Mouse (Mus musculus) midbrain, embryonic 16.5 days (tissue): Measurements from ENCODE around the gene Aldh1a2. TPM values are rescaled to one million over a fixed set of nuclear protein-coding genes. Genes with fewer than 3 reads are reported as not detected.

Source experiments
- ATAC-seq: fragments of 200-750 bp; cut with Nextera tagmentation; 2 replicates; pipeline ENCODE4 v1.8.0; 2017; ENCODE audit warnings: moderate TSS enrichment
- H3K27ac ChIP-seq: fragments of 300-500 bp; sonication (generic); 2 replicates; pipeline ENCODE4 v1.5.1; 2014; ENCODE audit warnings: mild to moderate bottlenecking, low read length, mixed read lengths
- H3K27me3 ChIP-seq: fragments of 300-500 bp; sonication (generic); 2 replicates; pipeline ENCODE4 v1.6.1; 2014; ENCODE audit warnings: low read depth, low read length, mixed read lengths; ENCODE audit not compliant: control insufficient read depth, insufficient read depth
- H3K36me3 ChIP-seq: fragments of 300-500 bp; sonication (generic); 2 replicates; pipeline ENCODE4 v1.6.1; 2014; ENCODE audit warnings: mild to moderate bottlenecking, low read length, moderate library complexity, mixed read lengths; ENCODE audit not compliant: control insufficient read depth, insufficient read depth
- H3K4me1 ChIP-seq: fragments of 300-500 bp; sonication (generic); 2 replicates; pipeline ENCODE4 v1.6.1; 2014; ENCODE audit warnings: mild to moderate bottlenecking, low read length, mixed read lengths; ENCODE audit not compliant: control insufficient read depth, insufficient read depth
- H3K4me2 ChIP-seq: fragments of 300-500 bp; sonication (generic); 2 replicates; pipeline ENCODE4 v1.6.1; 2014; ENCODE audit warnings: mild to moderate bottlenecking, low read length, mixed read lengths
- H3K4me3 ChIP-seq: fragments of 300-500 bp; sonication (generic); 2 replicates; pipeline ENCODE4 v1.5.1; 2014; ENCODE audit warnings: low read depth, mild to moderate bottlenecking, low read length, moderate library complexity, mixed read lengths
- H3K9ac ChIP-seq: fragments of 300-500 bp; sonication (generic); 2 replicates; pipeline ENCODE4 v1.6.1; 2014; ENCODE audit warnings: low read depth, low read length, mixed read lengths
- H3K9me3 ChIP-seq: fragments of 300-500 bp; sonication (generic); replicated peaks from 2 replicates; pipeline ENCODE4 v1.6.1; 2014; ENCODE audit warnings: mild to moderate bottlenecking, low read length, mixed read lengths; ENCODE audit not compliant: control insufficient read depth, poor library complexity, severe bottlenecking
- WGBS: fragments of 180-500 bp; shearing (Covaris S2); extraction: QIAGEN DNeasy Blood & Tissue Kit; methylation state at CpG from one replicate; pipeline ENCODE4 v1.1.7; 2014; 5-methylcytosine and 5-hydroxymethylcytosine counted together
- polyA plus RNA-seq: library from polyadenylated mRNA; unstranded; fragments of >200 nt; fragmentation: Nextera tagmentation; extraction: Ambion mirVana; gene quantifications from 2 replicates; pipeline ENCODE4 v1.2.1, GENCODE M21; 2015

The Aldh1a2 gene
- 16.3 and 20.0 TPM in 2 replicates for polyA plus RNA-seq

GRCm38 (mm10) chr9:71215248-71216035 is at the start of gene Aldh1a2:
Gene Aldh1a2 (plus strand): TSS chr9:71215789.
- H3K36me3 ChIP-seq, result no peaks in the 10 kb centered on the region
- peaks cover 3% of the 10 kb centered on the region for H3K4me1 ChIP-seq
- H3K9ac ChIP-seq, result no peak within 1 kb of the TSS
- H3K27ac ChIP-seq, result no peak within 1 kb of the TSS
- WGBS, result under 1% methylated on average over 89 of the region's 97 CpGs
- peak; percentile 45; the same call in 1 of the 2 replicates for ATAC-seq
- H3K4me2 ChIP-seq, result peak within 1 kb of the TSS; percentile 64
- peaks cover 33% of the 10 kb centered on the region for H3K27me3 ChIP-seq
- peak within 1 kb of the TSS; percentile 39 for H3K4me3 ChIP-seq
- H3K9me3 ChIP-seq, result no peaks in the 10 kb centered on the region

GRCm38 (mm10) chr9:71166019-71166705 is 49.4 kb upstream of the Aldh1a2 start:
- no peaks in the 10 kb centered on the region; the same call in 1 of the 2 replicates for H3K4me1 ChIP-seq
- no peaks in the 10 kb centered on the region for H3K9me3 ChIP-seq
- H3K4me3 ChIP-seq, result no peak overlapping the region
- WGBS, result 90% methylated on average over 5 of the region's 5 CpGs
- H3K4me2 ChIP-seq, result no peak overlapping the region
- H3K27me3 ChIP-seq, result no peaks in the 10 kb centered on the region
- no peak overlapping the region for H3K27ac ChIP-seq
- no peak overlapping the region for H3K9ac ChIP-seq
- no peaks in the 10 kb centered on the region for H3K36me3 ChIP-seq
- no peak for ATAC-seq

- Histone ChIP-seq H3K9me3 (no peaks in the 10 kb centered on the region), H3K4me2 (no peak overlapping the region), H3K4me1 (no peaks in the 10 kb centered on the region; the same call in 1 of the 2 replicates), H3K27ac (peak overlapping the region; percentile 57; the same call in 1 of the 2 replicates), H3K9ac (no peak overlapping the region), H3K27me3 (no peaks in the 10 kb centered on the region), H3K4me3 (no peak overlapping the region), H3K36me3 (no peaks in the 10 kb centered on the region)
- 46% methylated on average over 5 of the region's 5 CpGs for WGBS
- no peak for ATAC-seq
Measured at GRCm38 (mm10) chr9:71166871-71167465, 48.6 kb upstream of the Aldh1a2 start.

GRCm38 (mm10) chr9:71167473-71168215 is 47.9 kb upstream of the Aldh1a2 start:
- H3K4me2 ChIP-seq, result no peak overlapping the region
- H3K9me3 ChIP-seq, result no peaks in the 10 kb centered on the region
- no peak for ATAC-seq
- H3K4me3 ChIP-seq, result no peak overlapping the region
- no peaks in the 10 kb centered on the region for H3K27me3 ChIP-seq
- peak overlapping the region; percentile 57 for H3K27ac ChIP-seq
- WGBS, result 13% methylated on average over 2 of the region's 2 CpGs
- H3K4me1 ChIP-seq, result no peaks in the 10 kb centered on the region; the same call in 1 of the 2 replicates
- H3K36me3 ChIP-seq, result no peaks in the 10 kb centered on the region
- H3K9ac ChIP-seq, result no peak overlapping the region

- no peak for ATAC-seq
- 44% methylated on average over 12 of the region's 12 CpGs for WGBS
- Histone ChIP-seq H3K27ac (peak within 1 kb of the TSS; percentile 57), H3K4me2 (0 out of 2 replicates have a peak within 1 kb of the TSS, but pooled peaks have one; percentile 1), H3K9me3 (no peaks in the 10 kb centered on the region), H3K4me1 (no peaks in the 10 kb centered on the region; the same call in 1 of the 2 replicates), H3K4me3 (no peak within 1 kb of the TSS), H3K9ac (no peak within 1 kb of the TSS), H3K27me3 (no peaks in the 10 kb centered on the region), H3K36me3 (no peaks in the 10 kb centered on the region)
Measured at GRCm38 (mm10) chr9:71168511-71168910, 47.1 kb upstream of the Aldh1a2 start, which contains the start of gene Aqp9. Gene Aqp9 (minus strand): TSS chr9:71168682.

- H3K36me3 ChIP-seq, result no peaks in the 10 kb centered on the region
- no peak overlapping the region for H3K4me3 ChIP-seq
- H3K27me3 ChIP-seq, result no peaks in the 10 kb centered on the region
- no peaks in the 10 kb centered on the region for H3K4me1 ChIP-seq
- no peak overlapping the region for H3K27ac ChIP-seq
- H3K9ac ChIP-seq, result no peak overlapping the region
- no peak overlapping the region for H3K4me2 ChIP-seq
- 62% methylated on average over 9 of the region's 9 CpGs for WGBS
- no peaks in the 10 kb centered on the region for H3K9me3 ChIP-seq
- no peak for ATAC-seq
Measured at GRCm38 (mm10) chr9:71173533-71173932, 42.1 kb upstream of the Aldh1a2 start.

GRCm38 (mm10) chr9:71174316-71174975 is 41.1 kb upstream of the Aldh1a2 start:
- no peak overlapping the region for H3K9ac ChIP-seq
- H3K27ac ChIP-seq, result no peak overlapping the region
- no peak overlapping the region for H3K4me2 ChIP-seq
- no peak for ATAC-seq
- H3K9me3 ChIP-seq, result no peaks in the 10 kb centered on the region
- H3K4me3 ChIP-seq, result no peak overlapping the region
- WGBS, result 93% methylated on average over 5 of the region's 5 CpGs
- H3K4me1 ChIP-seq, result no peaks in the 10 kb centered on the region
- no peaks in the 10 kb centered on the region for H3K27me3 ChIP-seq
- H3K36me3 ChIP-seq, result no peaks in the 10 kb centered on the region

- no peak for ATAC-seq
- H3K4me1 ChIP-seq, result no peaks in the 10 kb centered on the region
- H3K4me2 ChIP-seq, result no peak overlapping the region
- no peaks in the 10 kb centered on the region for H3K27me3 ChIP-seq
- H3K9me3 ChIP-seq, result no peaks in the 10 kb centered on the region
- H3K36me3 ChIP-seq, result no peaks in the 10 kb centered on the region
- no peak overlapping the region for H3K27ac ChIP-seq
- H3K4me3 ChIP-seq, result no peak overlapping the region
- 83% methylated on average over 1 of the region's 1 CpGs for WGBS
- no peak overlapping the region for H3K9ac ChIP-seq
Measured at GRCm38 (mm10) chr9:71175686-71176085, 39.9 kb upstream of the Aldh1a2 start.
